Mouse (Mus musculus) forebrain, embryonic 12.5 days (tissue): ENCODE measurements around the gene Aimp1. TPM values are rescaled to one million over a fixed set of nuclear protein-coding genes. Genes with fewer than 3 reads are reported as not detected.

Source experiments
- ATAC-seq: fragments of 200-750 bp; cut with Nextera tagmentation; 2 replicates; pipeline ENCODE4 v1.8.0; 2017; ENCODE audit warnings: moderate TSS enrichment; ENCODE audit not compliant: low FRiP score
- H3K27ac ChIP-seq: fragments of 300-500 bp; sonication (generic); 2 replicates; pipeline ENCODE4 v1.5.1; 2016; ENCODE audit warnings: mild to moderate bottlenecking
- H3K27me3 ChIP-seq: fragments of 300-500 bp; sonication (generic); 2 replicates; pipeline ENCODE4 v1.6.1; 2016; ENCODE audit warnings: mild to moderate bottlenecking
- H3K36me3 ChIP-seq: fragments of 300-500 bp; sonication (generic); replicated peaks from 2 replicates; pipeline ENCODE4 v1.6.1; 2016; ENCODE audit warnings: mild to moderate bottlenecking
- H3K4me1 ChIP-seq: fragments of 300-500 bp; sonication (generic); 2 replicates; pipeline ENCODE4 v1.6.1; 2016
- H3K4me2 ChIP-seq: fragments of 300-500 bp; sonication (generic); 2 replicates; pipeline ENCODE4 v1.6.1; 2016; ENCODE audit warnings: mild to moderate bottlenecking, moderate library complexity
- H3K4me3 ChIP-seq: fragments of 300-500 bp; sonication (generic); replicated peaks from 2 replicates; pipeline ENCODE4 v1.5.1; 2016; ENCODE audit warnings: mild to moderate bottlenecking
- H3K9ac ChIP-seq: fragments of 300-500 bp; sonication (generic); 2 replicates; pipeline ENCODE4 v1.6.1; 2016; ENCODE audit warnings: mild to moderate bottlenecking
- H3K9me3 ChIP-seq: fragments of 300-500 bp; sonication (generic); 2 replicates; pipeline ENCODE4 v1.6.1; 2016
- WGBS: fragments of 180-500 bp; shearing (Covaris S2); methylation state at CpG from one replicate; pipeline ENCODE4 v1.1.7; 2016; 5-methylcytosine and 5-hydroxymethylcytosine counted together
- polyA plus RNA-seq: library from polyadenylated mRNA; unstranded; fragments of >200 nt; fragmentation: Nextera tagmentation; extraction: Ambion mirVana; gene quantifications from 2 replicates; pipeline ENCODE4 v1.2.1, GENCODE M21; 2016

The Aimp1 gene
- polyA plus RNA-seq, 1 experiment from 2014 or later = 70.2 TPM

GRCm38 (mm10) chr3:132650191-132650590 is 34.0 kb downstream of the Aimp1 start:
- Histone ChIP-seq H3K9ac (no peak overlapping the region), H3K9me3 (no peaks in the 10 kb centered on the region), H3K4me1 (no peaks in the 10 kb centered on the region), H3K36me3 (no peaks in the 10 kb centered on the region), H3K4me3 (no peak overlapping the region), H3K27ac (no peak overlapping the region), H3K27me3 (no peaks in the 10 kb centered on the region), H3K4me2 (no peak overlapping the region)
- ATAC-seq = no peak
- WGBS = 76% methylated on average over 5 of the region's 5 CpGs

GRCm38 (mm10) chr3:132649368-132649767 is 34.8 kb downstream of the Aimp1 start:
- no peaks in the 10 kb centered on the region for H3K9me3 ChIP-seq
- no peaks in the 10 kb centered on the region for H3K4me1 ChIP-seq
- H3K36me3 ChIP-seq = no peaks in the 10 kb centered on the region
- no peak overlapping the region for H3K4me3 ChIP-seq
- no peak overlapping the region for H3K9ac ChIP-seq
- no peak overlapping the region for H3K4me2 ChIP-seq
- 90% methylated on average over 7 of the region's 7 CpGs for WGBS
- ATAC-seq = no peak
- no peaks in the 10 kb centered on the region for H3K27me3 ChIP-seq
- no peak overlapping the region for H3K27ac ChIP-seq

GRCm38 (mm10) chr3:132646814-132647213 is 37.4 kb downstream of the Aimp1 start:
- no peaks in the 10 kb centered on the region for H3K4me1 ChIP-seq
- H3K27ac ChIP-seq = no peak overlapping the region
- WGBS = 51% methylated on average over 1 of the region's 1 CpGs
- H3K9me3 ChIP-seq = no peaks in the 10 kb centered on the region
- no peak for ATAC-seq
- H3K36me3 ChIP-seq = no peaks in the 10 kb centered on the region
- no peaks in the 10 kb centered on the region for H3K27me3 ChIP-seq
- no peak overlapping the region for H3K4me3 ChIP-seq
- no peak overlapping the region for H3K9ac ChIP-seq
- no peak overlapping the region for H3K4me2 ChIP-seq

- no peak for ATAC-seq
- Histone ChIP-seq H3K4me1 (no peaks in the 10 kb centered on the region), H3K27ac (no peak overlapping the region), H3K9me3 (no peaks in the 10 kb centered on the region), H3K9ac (no peak overlapping the region), H3K4me2 (no peak overlapping the region), H3K27me3 (no peaks in the 10 kb centered on the region), H3K4me3 (no peak overlapping the region), H3K36me3 (no peaks in the 10 kb centered on the region)
- WGBS = 89% methylated on average over 4 of the region's 4 CpGs
Observed at GRCm38 (mm10) chr3:132644071-132644470, 40.1 kb downstream of the Aimp1 start.

- no peak overlapping the region for H3K9ac ChIP-seq
- no peaks in the 10 kb centered on the region for H3K4me1 ChIP-seq
- H3K4me2 ChIP-seq = no peak overlapping the region
- H3K4me3 ChIP-seq = no peak overlapping the region
- no peak for ATAC-seq
- 85% methylated on average over 3 of the region's 3 CpGs for WGBS
- no peaks in the 10 kb centered on the region for H3K9me3 ChIP-seq
- no peaks in the 10 kb centered on the region for H3K27me3 ChIP-seq
- H3K27ac ChIP-seq = no peak overlapping the region
- H3K36me3 ChIP-seq = no peaks in the 10 kb centered on the region
Observed at GRCm38 (mm10) chr3:132637080-132637479, 47.1 kb downstream of the Aimp1 start.

GRCm38 (mm10) chr3:132633261-132633660 is 50.9 kb downstream of the Aimp1 start:
- H3K9me3 ChIP-seq = no peaks in the 10 kb centered on the region
- H3K4me2 ChIP-seq = no peak overlapping the region
- H3K36me3 ChIP-seq = no peaks in the 10 kb centered on the region
- WGBS = 66% methylated on average over 2 of the region's 2 CpGs
- no peaks in the 10 kb centered on the region for H3K27me3 ChIP-seq
- H3K4me3 ChIP-seq = no peak overlapping the region
- H3K27ac ChIP-seq = no peak overlapping the region
- no peaks in the 10 kb centered on the region for H3K4me1 ChIP-seq
- ATAC-seq = no peak
- H3K9ac ChIP-seq = no peak overlapping the region

- Histone ChIP-seq H3K4me2 (no peak within 1 kb of the TSS), H3K4me1 (no peaks in the 10 kb centered on the region), H3K4me3 (no peak within 1 kb of the TSS), H3K9me3 (no peaks in the 10 kb centered on the region), H3K36me3 (no peaks in the 10 kb centered on the region), H3K27ac (no peak within 1 kb of the TSS), H3K9ac (no peak within 1 kb of the TSS), H3K27me3 (no peaks in the 10 kb centered on the region)
- ATAC-seq = no peak
- 93% methylated on average over 11 of the region's 11 CpGs for WGBS
Observed at GRCm38 (mm10) chr3:132629601-132630239, 54.5 kb downstream of the Aimp1 start, which contains the start of gene Gimd1. TSS of gene Gimd1 (plus strand) at chr3:132629820.

GRCm38 (mm10) chr3:132628741-132629140 is 55.4 kb downstream of the Aimp1 start:
- Histone ChIP-seq H3K36me3 (no peaks in the 10 kb centered on the region), H3K27me3 (no peaks in the 10 kb centered on the region), H3K4me3 (no peak overlapping the region), H3K27ac (no peak overlapping the region), H3K4me2 (no peak overlapping the region), H3K9ac (no peak overlapping the region), H3K4me1 (no peaks in the 10 kb centered on the region), H3K9me3 (no peaks in the 10 kb centered on the region)
- no peak for ATAC-seq
- 65% methylated on average over 8 of the region's 8 CpGs for WGBS

Other genes with a start within 250 kb of the Aimp1 start
- not detected in 2 replicates for gene Gimd1, start 54.5 kb downstream of the Aimp1 start, polyA plus RNA-seq
- 29.2 and 29.6 TPM in 2 replicates for gene Tbck, start 226 bp downstream of the Aimp1 start, polyA plus RNA-seq